Mouse (Mus musculus): ENCODE data around the gene Uqcrc2. TPM values are rescaled to one million over a fixed set of nuclear protein-coding genes. Genes with fewer than 3 reads are reported as not detected.

Gene Uqcrc2
- polyA plus RNA-seq, 1 experiment from 2014 or later = 232 TPM

DNA sequence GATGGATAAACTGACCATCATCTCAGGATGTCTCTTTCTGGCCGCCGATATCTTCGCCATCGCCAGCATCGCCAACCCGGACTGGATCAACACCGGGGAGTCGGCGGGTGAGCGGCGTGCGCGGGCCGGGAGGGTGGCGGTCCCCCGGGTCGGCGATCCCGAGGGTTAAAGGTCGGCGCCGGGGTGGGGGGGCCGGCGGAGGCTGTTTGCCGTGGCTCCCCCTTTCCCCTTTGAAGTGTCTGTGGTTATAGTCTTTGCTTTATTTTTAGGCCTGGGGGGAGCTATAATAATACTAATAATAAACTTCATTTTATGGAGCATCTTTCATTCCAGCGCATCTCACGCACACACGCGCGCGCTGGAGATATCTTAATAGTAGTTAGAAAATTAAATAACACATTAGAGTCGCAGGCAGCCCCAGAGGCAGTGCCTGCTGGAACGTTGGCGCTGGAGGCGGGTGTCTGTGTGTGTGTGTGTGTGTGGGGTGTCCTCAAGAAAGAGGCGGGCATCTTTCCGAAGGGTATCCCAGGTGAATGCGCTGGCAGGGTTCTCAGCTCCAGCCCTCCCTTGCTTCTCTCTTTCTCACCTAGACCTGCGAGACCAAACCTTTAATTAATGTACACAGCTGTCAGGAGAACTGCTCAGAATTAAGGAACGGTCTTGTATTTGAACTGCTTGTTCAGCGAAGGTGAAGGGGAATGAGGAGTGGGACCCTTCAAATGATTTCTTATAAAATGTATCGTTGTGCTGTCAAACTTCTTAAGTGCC, 43.0 kb downstream of the Uqcrc2 start:
- WGBS = 2% methylated on average over 42 of the region's 42 CpGs
- peak overlapping the region; percentile 26; the same call in 1 of the 2 replicates for H3K27ac ChIP-seq (ENCODE audit: low read depth, low read length)
- H3K27me3 ChIP-seq (ENCODE audit: control insufficient read depth, insufficient read depth, low read length) = no peaks in the 10 kb centered on the region
- H3K4me2 ChIP-seq (replicated peaks; ENCODE audit: low read depth, low read length) = peak overlapping the region; percentile 81
- no peaks in the 10 kb centered on the region for H3K9me3 ChIP-seq (ENCODE audit: control insufficient read depth, low read length)
- H3K4me1 ChIP-seq (ENCODE audit: control insufficient read depth, insufficient read depth, low read length) = peaks cover 15% of the 10 kb centered on the region; the same call in 1 of the 2 replicates
- H3K4me3 ChIP-seq (ENCODE audit: low read length) = peak overlapping the region; percentile 83
- H3K9ac ChIP-seq (ENCODE audit: low read depth, low read length) = peak overlapping the region; percentile 89
- H3K36me3 ChIP-seq (ENCODE audit: control insufficient read depth, insufficient read depth, low read length) = no peaks in the 10 kb centered on the region
- peak; percentile 33 for ATAC-seq (ENCODE audit: low FRiP score, low TSS enrichment)

DNA sequence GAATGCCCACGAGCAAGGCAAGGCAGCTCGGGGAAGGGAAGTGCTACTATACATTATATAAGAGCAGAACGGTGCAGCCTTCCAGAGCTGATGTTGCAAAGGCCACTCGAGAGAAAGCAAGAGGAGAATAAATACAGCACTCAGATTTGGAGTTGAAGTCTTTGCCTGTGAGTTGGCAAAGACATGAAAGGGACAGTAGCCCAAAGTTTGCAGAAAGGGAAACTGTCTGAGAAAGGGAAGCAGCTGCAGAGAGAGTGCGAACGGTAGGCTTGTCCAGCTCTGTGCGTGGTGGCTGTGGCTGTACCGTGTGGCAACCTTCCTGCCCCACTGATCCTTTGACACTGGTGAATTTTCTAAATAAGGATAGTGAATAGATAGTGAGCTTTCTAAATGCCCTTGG, 44.0 kb downstream of the Uqcrc2 start:
- no peaks in the 10 kb centered on the region for H3K36me3 ChIP-seq (ENCODE audit: control insufficient read depth, insufficient read depth, low read length)
- no peak overlapping the region for H3K27ac ChIP-seq (ENCODE audit: low read depth, low read length)
- ATAC-seq (ENCODE audit: low FRiP score, low TSS enrichment) = no peak
- H3K4me2 ChIP-seq (replicated peaks; ENCODE audit: low read depth, low read length) = peak overlapping the region; percentile 81
- H3K4me1 ChIP-seq (ENCODE audit: control insufficient read depth, insufficient read depth, low read length) = peaks cover 15% of the 10 kb centered on the region; the same call in 1 of the 2 replicates
- H3K4me3 ChIP-seq (ENCODE audit: low read length) = peak overlapping the region; percentile 83; the same call in 1 of the 2 replicates
- no peaks in the 10 kb centered on the region for H3K27me3 ChIP-seq (ENCODE audit: control insufficient read depth, insufficient read depth, low read length)
- no peaks in the 10 kb centered on the region for H3K9me3 ChIP-seq (ENCODE audit: control insufficient read depth, low read length)
- WGBS = 55% methylated on average over 8 of the region's 8 CpGs
- peak overlapping the region; percentile 89; the same call in 1 of the 2 replicates for H3K9ac ChIP-seq (ENCODE audit: low read depth, low read length)

DNA sequence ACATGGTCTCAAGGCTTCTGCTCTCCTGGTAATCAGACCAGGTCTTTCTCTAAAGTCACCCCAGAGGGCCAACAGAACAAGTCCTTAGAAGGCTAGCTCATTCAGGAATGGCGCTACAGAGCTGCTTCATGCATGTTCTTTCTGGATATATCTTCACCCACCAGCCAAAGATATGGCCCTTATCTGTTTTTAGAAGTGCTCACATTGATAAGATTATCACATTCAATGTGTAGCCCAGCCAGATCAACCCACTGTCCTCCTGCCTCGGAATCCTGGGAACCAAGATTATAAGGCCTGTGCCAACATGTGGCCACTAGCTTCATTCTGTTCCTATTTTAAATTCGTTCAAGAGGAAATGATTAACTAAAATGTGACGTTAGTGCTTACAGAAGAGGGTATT, 47.0 kb downstream of the Uqcrc2 start:
- peaks cover 15% of the 10 kb centered on the region; the same call in 1 of the 2 replicates for H3K4me1 ChIP-seq (ENCODE audit: control insufficient read depth, insufficient read depth, low read length)
- 77% methylated on average over 4 of the region's 4 CpGs for WGBS
- H3K9me3 ChIP-seq (ENCODE audit: control insufficient read depth, low read length) = no peaks in the 10 kb centered on the region
- no peak for ATAC-seq (ENCODE audit: low FRiP score, low TSS enrichment)
- H3K27me3 ChIP-seq (ENCODE audit: control insufficient read depth, insufficient read depth, low read length) = no peaks in the 10 kb centered on the region
- H3K4me2 ChIP-seq (replicated peaks; ENCODE audit: low read depth, low read length) = no peak overlapping the region
- no peak overlapping the region for H3K4me3 ChIP-seq (ENCODE audit: low read length)
- no peaks in the 10 kb centered on the region for H3K36me3 ChIP-seq (ENCODE audit: control insufficient read depth, insufficient read depth, low read length)
- H3K9ac ChIP-seq (ENCODE audit: low read depth, low read length) = no peak overlapping the region
- no peak overlapping the region for H3K27ac ChIP-seq (ENCODE audit: low read depth, low read length)

DNA sequence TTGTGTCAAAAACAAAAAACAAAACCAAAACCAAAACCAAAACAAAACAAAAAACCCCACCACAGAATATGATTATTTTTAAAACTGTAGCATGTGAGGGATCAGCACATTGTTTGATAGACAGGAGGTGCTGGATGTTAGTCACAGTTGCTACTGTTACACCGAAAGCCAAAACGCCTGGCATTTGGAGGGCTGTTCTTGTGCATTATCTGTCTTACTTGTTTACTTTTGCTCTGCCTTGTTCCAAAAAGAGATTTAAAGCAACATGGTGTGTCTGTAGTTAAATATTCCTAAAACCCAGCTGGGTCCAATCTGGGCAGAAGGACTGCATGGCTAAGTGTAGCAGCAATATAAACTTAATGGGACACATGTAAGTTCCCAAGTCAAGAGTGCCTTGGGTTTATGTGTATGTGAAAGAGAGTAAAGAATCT, 49.8 kb downstream of the Uqcrc2 start:
- no peak for ATAC-seq (ENCODE audit: low FRiP score, low TSS enrichment)
- Histone ChIP-seq H3K27me3 (ENCODE audit: control insufficient read depth, insufficient read depth, low read length) (no peaks in the 10 kb centered on the region), H3K27ac (ENCODE audit: low read depth, low read length) (no peak overlapping the region), H3K4me1 (ENCODE audit: control insufficient read depth, insufficient read depth, low read length) (peaks cover 4% of the 10 kb centered on the region; the same call in 1 of the 2 replicates), H3K9ac (ENCODE audit: low read depth, low read length) (no peak overlapping the region), H3K4me3 (ENCODE audit: low read length) (no peak overlapping the region), H3K36me3 (ENCODE audit: control insufficient read depth, insufficient read depth, low read length) (no peaks in the 10 kb centered on the region), H3K4me2 (replicated peaks; ENCODE audit: low read depth, low read length) (no peak overlapping the region), H3K9me3 (ENCODE audit: control insufficient read depth, low read length) (no peaks in the 10 kb centered on the region)
- 78% methylated on average over 2 of the region's 2 CpGs for WGBS

DNA sequence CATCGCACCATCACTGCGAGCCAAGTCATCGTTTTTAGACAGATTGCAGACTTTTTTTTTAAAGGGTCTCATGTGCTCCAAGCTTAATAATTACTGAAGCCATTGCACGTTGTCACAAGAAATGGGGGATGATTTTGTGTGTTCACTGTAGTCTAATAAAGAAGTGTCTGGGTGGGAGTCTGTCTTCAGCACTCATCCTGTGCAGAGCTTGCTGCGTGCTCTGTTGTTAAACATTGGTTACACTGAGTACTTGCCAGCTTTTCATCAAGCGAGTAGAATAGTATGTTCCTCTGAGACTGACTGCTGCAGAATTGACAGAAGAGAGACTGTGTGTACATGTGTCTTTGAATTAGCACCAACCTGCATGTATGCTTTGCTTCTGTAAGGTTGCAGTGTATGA, 50.3 kb downstream of the Uqcrc2 start:
- 78% methylated on average over 6 of the region's 6 CpGs for WGBS
- Histone ChIP-seq H3K27ac (ENCODE audit: low read depth, low read length) (no peak overlapping the region), H3K4me3 (ENCODE audit: low read length) (no peak overlapping the region), H3K36me3 (ENCODE audit: control insufficient read depth, insufficient read depth, low read length) (no peaks in the 10 kb centered on the region), H3K4me2 (replicated peaks; ENCODE audit: low read depth, low read length) (no peak overlapping the region), H3K9ac (ENCODE audit: low read depth, low read length) (no peak overlapping the region), H3K9me3 (ENCODE audit: control insufficient read depth, low read length) (no peaks in the 10 kb centered on the region), H3K4me1 (ENCODE audit: control insufficient read depth, insufficient read depth, low read length) (peaks cover 4% of the 10 kb centered on the region; the same call in 1 of the 2 replicates), H3K27me3 (ENCODE audit: control insufficient read depth, insufficient read depth, low read length) (no peaks in the 10 kb centered on the region)
- no peak for ATAC-seq (ENCODE audit: low FRiP score, low TSS enrichment)

DNA sequence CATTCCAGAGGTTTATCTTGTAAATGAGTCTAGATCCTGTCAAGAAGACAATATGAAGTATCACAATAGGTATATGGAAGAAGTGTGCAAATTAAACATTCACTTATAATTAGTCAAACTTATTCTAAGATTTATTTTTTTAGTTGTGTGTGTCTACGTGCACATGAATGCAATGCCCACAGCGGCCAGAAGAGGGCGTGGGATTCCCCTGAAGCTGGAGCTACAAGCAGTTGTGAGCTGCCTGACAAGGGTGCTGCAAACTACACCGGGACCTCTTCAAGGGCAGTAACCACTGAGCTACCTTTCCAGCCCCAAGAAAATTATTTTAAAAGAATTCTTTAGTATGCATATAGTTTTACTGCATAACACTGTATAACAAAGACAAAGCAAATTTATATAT, 55.7 kb downstream of the Uqcrc2 start:
- Histone ChIP-seq H3K27ac (ENCODE audit: low read depth, low read length) (no peak overlapping the region), H3K4me1 (ENCODE audit: control insufficient read depth, insufficient read depth, low read length) (no peaks in the 10 kb centered on the region), H3K9ac (ENCODE audit: low read depth, low read length) (no peak overlapping the region), H3K36me3 (ENCODE audit: control insufficient read depth, insufficient read depth, low read length) (peaks cover 3% of the 10 kb centered on the region; the same call in 1 of the 2 replicates), H3K27me3 (ENCODE audit: control insufficient read depth, insufficient read depth, low read length) (no peaks in the 10 kb centered on the region), H3K4me3 (ENCODE audit: low read length) (no peak overlapping the region), H3K4me2 (replicated peaks; ENCODE audit: low read depth, low read length) (no peak overlapping the region), H3K9me3 (ENCODE audit: control insufficient read depth, low read length) (no peaks in the 10 kb centered on the region)
- WGBS = 77% methylated on average over 4 of the region's 4 CpGs
- no peak for ATAC-seq (ENCODE audit: low FRiP score, low TSS enrichment)

DNA sequence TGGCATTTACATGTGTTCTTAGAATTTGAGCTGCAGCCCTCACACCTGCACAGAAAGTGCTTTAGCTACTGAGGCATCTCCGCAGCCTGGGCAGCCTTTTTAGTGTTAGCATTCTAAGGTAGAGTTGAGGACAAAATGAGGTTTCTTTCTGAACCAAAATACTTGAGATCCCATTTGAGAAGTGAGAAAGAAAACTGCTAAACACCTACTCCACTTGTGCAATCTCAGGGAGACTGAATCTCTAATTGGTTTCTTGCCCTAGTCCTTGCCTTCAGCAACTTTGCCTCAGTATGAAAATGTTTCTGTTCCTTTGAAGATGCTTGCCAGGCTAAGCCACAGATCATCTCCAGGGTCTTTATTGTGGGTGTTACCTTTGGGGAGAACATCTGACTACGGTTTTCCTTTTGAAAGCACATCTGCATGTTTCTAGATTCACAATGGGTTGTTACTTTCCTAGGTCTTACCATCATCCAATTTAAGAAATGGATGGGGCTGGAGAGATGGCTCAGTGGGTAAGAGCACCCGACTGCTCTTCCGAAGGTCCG, 58.9 kb downstream of the Uqcrc2 start:
- Histone ChIP-seq H3K4me2 (replicated peaks; ENCODE audit: low read depth, low read length) (no peak overlapping the region), H3K4me3 (ENCODE audit: low read length) (no peak overlapping the region), H3K27me3 (ENCODE audit: control insufficient read depth, insufficient read depth, low read length) (no peaks in the 10 kb centered on the region), H3K36me3 (ENCODE audit: control insufficient read depth, insufficient read depth, low read length) (peaks cover 3% of the 10 kb centered on the region; the same call in 1 of the 2 replicates), H3K9me3 (ENCODE audit: control insufficient read depth, low read length) (no peaks in the 10 kb centered on the region), H3K4me1 (ENCODE audit: control insufficient read depth, insufficient read depth, low read length) (no peaks in the 10 kb centered on the region), H3K9ac (ENCODE audit: low read depth, low read length) (no peak overlapping the region), H3K27ac (ENCODE audit: low read depth, low read length) (no peak overlapping the region)
- 93% methylated on average over 5 of the region's 5 CpGs for WGBS
- no peak for ATAC-seq (ENCODE audit: low FRiP score, low TSS enrichment)

DNA sequence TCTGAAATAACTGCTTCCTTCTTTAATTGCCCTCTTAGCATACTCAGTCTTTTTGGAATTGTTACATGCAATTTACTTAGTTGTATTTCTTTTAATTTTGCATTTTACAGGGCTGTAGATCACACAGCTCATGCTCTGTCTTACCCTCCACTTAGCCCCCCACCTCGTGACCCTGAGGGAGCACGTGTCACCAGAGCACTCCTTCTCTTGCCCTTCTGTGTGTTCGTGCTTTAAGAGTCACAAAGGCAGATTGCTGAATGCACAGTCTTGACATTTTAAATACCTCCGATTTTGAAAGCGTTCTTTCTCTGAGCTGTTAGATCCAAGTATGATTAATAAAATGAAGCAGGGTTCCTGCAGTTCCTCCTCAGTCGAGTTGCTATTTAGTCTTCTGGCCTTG, 60.2 kb downstream of the Uqcrc2 start:
- no peak for ATAC-seq (ENCODE audit: low FRiP score, low TSS enrichment)

DNA sequence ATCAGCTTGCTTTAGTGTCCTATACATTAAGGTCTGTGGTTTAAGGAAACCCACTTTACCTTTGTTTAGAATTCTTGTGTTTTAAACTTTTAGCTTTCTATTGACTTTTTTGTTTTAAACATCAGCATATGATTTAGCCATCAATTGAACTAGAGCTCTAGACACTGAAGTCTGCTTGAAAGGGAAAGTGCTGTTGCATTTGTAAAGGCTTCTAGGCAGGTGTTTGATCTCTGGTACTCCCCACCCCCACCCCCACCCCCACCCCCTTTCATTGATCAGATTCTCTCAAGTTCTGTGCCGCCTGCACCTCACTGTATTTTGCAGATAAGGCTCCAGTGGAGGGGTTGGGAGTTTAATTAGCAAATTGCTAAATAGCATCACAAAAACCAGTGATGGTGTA, 60.7 kb downstream of the Uqcrc2 start:
- H3K27me3 ChIP-seq (ENCODE audit: control insufficient read depth, insufficient read depth, low read length) = no peaks in the 10 kb centered on the region
- no peaks in the 10 kb centered on the region for H3K4me1 ChIP-seq (ENCODE audit: control insufficient read depth, insufficient read depth, low read length)
- H3K9ac ChIP-seq (ENCODE audit: low read depth, low read length) = no peak overlapping the region
- H3K4me2 ChIP-seq (replicated peaks; ENCODE audit: low read depth, low read length) = no peak overlapping the region
- no peaks in the 10 kb centered on the region for H3K9me3 ChIP-seq (ENCODE audit: control insufficient read depth, low read length)
- no peak for ATAC-seq (ENCODE audit: low FRiP score, low TSS enrichment)
- WGBS = 95% methylated on average over 1 of the region's 1 CpGs
- no peak overlapping the region for H3K27ac ChIP-seq (ENCODE audit: low read depth, low read length)
- peaks cover 3% of the 10 kb centered on the region; the same call in 1 of the 2 replicates for H3K36me3 ChIP-seq (ENCODE audit: control insufficient read depth, insufficient read depth, low read length)
- no peak overlapping the region for H3K4me3 ChIP-seq (ENCODE audit: low read length)

More for the DNA sequence above, 60.2 kb downstream of the Uqcrc2 start:
- Histone ChIP-seq H3K4me3 (ENCODE audit: low read length) (no peak overlapping the region), H3K27me3 (ENCODE audit: control insufficient read depth, insufficient read depth, low read length) (no peaks in the 10 kb centered on the region), H3K9ac (ENCODE audit: low read depth, low read length) (no peak overlapping the region), H3K36me3 (ENCODE audit: control insufficient read depth, insufficient read depth, low read length) (peaks cover 3% of the 10 kb centered on the region; the same call in 1 of the 2 replicates), H3K4me1 (ENCODE audit: control insufficient read depth, insufficient read depth, low read length) (no peaks in the 10 kb centered on the region), H3K9me3 (ENCODE audit: control insufficient read depth, low read length) (no peaks in the 10 kb centered on the region), H3K27ac (ENCODE audit: low read depth, low read length) (no peak overlapping the region), H3K4me2 (replicated peaks; ENCODE audit: low read depth, low read length) (no peak overlapping the region)
- WGBS = 22% methylated on average over 6 of the region's 6 CpGs

Data from kidney, embryonic 14.5 days (tissue).